Mouse (Mus musculus): Measurements from ENCODE around the gene Igsf11. TPM values are rescaled to one million over a fixed set of nuclear protein-coding genes. Genes with fewer than 3 reads are reported as not detected.

Gene Igsf11
- polyA plus RNA-seq (2015; fragmentation: Nextera tagmentation; extraction: Ambion mirVana): 0.56 and 0.63 TPM in 2 replicates

DNA sequence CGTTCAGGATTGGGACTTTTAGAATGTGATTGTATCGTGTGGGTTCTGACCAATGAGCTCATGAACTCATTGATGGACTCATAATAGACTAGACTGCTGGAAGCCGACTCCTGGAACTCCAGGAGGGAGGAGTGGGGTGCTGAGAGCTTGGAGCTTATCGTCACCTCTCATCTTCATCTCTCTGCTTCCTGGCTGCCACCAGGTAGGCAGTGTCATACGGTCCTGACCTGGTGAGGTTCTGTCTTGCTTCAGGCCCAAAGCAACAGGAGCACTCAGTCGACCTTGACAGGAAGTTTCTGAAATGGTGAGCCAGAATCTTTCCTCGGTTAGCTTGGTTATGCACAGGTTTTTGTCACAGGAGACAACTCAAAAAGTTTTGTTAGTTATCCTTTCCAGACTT lies at the start of gene Igsf11:
Gene Igsf11, plus strand, starts transcription at position 301 of the 400 bp plus-strand sequence.
- 84% methylated on average over 7 of the region's 7 CpGs for WGBS
- Histone ChIP-seq H3K4me3 (ENCODE audit: low read depth, low read length) (no peak within 1 kb of the TSS), H3K9me3 (ENCODE audit: control insufficient read depth, low read length) (no peaks in the 10 kb centered on the region), H3K27me3 (ENCODE audit: control insufficient read depth, insufficient read depth, low read length) (no peaks in the 10 kb centered on the region), H3K36me3 (ENCODE audit: control insufficient read depth, insufficient read depth, low read length) (no peaks in the 10 kb centered on the region), H3K4me2 (replicated peaks; ENCODE audit: low read depth) (no peak within 1 kb of the TSS), H3K4me1 (replicated peaks; ENCODE audit: control insufficient read depth, insufficient read depth) (no peaks in the 10 kb centered on the region), H3K27ac (replicated peaks) (no peak within 1 kb of the TSS), H3K9ac (ENCODE audit: low read length) (no peak within 1 kb of the TSS)
- TF ChIP-seq CTCF (IDR thresholded peaks at IDR 0.05; ENCODE audit: low read depth) (no peak), EP300 (optimal IDR thresholded peaks at IDR 0.05) (no peak)
- no peak for DNase-seq (ENCODE audit: low spot score)
- ATAC-seq (ENCODE audit: low FRiP score, low TSS enrichment): no peak

DNA sequence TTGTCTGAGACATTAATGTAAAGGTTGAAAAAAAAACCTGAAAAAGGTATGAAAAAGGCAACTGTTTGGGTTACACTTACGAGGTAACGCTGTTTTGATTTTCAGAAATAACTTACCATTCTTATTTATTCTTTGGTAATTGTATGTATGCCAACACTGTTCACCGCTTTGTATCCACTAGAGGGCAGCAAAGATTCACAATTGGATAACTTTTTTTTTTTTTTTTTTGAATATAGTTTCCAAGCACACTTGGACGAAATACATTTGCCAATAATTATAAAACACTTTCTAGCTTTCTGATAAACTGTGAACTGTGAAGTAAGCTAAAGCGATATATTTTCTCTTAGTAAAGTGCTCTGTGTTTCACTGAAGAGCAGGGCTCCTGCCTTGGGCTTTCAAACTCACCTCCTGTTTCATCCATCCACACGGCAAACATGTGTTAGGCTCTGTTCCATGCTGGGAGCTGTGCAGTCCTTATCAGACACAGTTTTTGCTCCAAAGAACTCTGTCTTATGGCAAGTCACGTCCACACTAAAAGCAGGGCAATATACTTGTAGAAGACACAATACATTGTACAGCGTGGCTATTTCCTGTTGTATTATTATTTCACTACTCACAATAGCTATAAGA lies 34.2 kb upstream of the Igsf11 start:
- Histone ChIP-seq H3K9ac (ENCODE audit: low read length) (no peak overlapping the region), H3K4me1 (replicated peaks; ENCODE audit: control insufficient read depth, insufficient read depth) (no peaks in the 10 kb centered on the region), H3K4me3 (ENCODE audit: low read depth, low read length) (no peak overlapping the region), H3K27me3 (ENCODE audit: control insufficient read depth, insufficient read depth, low read length) (no peaks in the 10 kb centered on the region), H3K36me3 (ENCODE audit: control insufficient read depth, insufficient read depth, low read length) (no peaks in the 10 kb centered on the region), H3K4me2 (replicated peaks; ENCODE audit: low read depth) (no peak overlapping the region), H3K27ac (replicated peaks) (no peak overlapping the region), H3K9me3 (ENCODE audit: control insufficient read depth, low read length) (no peaks in the 10 kb centered on the region)
- 22% methylated on average over 8 of the region's 8 CpGs for WGBS
- peak; percentile 82 for TF ChIP-seq CTCF (IDR thresholded peaks at IDR 0.05; ENCODE audit: low read depth)
- TF ChIP-seq EP300 (optimal IDR thresholded peaks at IDR 0.05): no peak
- DNase-seq (ENCODE audit: low spot score) (no peak), ATAC-seq (ENCODE audit: low FRiP score, low TSS enrichment) (no peak)

DNA sequence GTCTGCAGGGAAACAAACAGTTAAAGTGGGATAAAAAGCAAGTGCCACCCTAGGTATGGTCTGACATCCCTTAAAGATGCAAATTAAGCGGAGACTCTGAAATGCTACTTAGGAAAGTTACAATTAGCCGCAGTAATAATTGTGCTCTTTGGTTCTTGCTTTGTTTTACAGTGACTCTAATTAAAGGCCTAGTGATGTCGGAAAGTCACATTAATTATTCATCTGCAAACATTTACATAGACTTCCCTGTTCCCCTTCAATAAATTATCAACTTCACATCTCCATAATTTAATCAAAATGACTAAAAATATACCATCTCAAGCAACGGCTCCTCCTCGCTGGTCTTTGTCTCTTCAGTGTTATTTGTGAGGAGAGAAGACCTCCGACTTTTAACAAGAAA lies 31.9 kb upstream of the Igsf11 start:
- TF ChIP-seq EP300 (optimal IDR thresholded peaks at IDR 0.05) (no peak), CTCF (IDR thresholded peaks at IDR 0.05; ENCODE audit: low read depth) (no peak)
- Histone ChIP-seq H3K4me1 (replicated peaks; ENCODE audit: control insufficient read depth, insufficient read depth) (no peaks in the 10 kb centered on the region), H3K4me3 (ENCODE audit: low read depth, low read length) (no peak overlapping the region), H3K27ac (replicated peaks) (no peak overlapping the region), H3K4me2 (replicated peaks; ENCODE audit: low read depth) (no peak overlapping the region), H3K36me3 (ENCODE audit: control insufficient read depth, insufficient read depth, low read length) (no peaks in the 10 kb centered on the region), H3K9ac (ENCODE audit: low read length) (no peak overlapping the region), H3K27me3 (ENCODE audit: control insufficient read depth, insufficient read depth, low read length) (no peaks in the 10 kb centered on the region), H3K9me3 (ENCODE audit: control insufficient read depth, low read length) (no peaks in the 10 kb centered on the region)
- WGBS: 74% methylated on average over 6 of the region's 6 CpGs
- no peak for DNase-seq (ENCODE audit: low spot score)
- no peak for ATAC-seq (ENCODE audit: low FRiP score, low TSS enrichment)

DNA sequence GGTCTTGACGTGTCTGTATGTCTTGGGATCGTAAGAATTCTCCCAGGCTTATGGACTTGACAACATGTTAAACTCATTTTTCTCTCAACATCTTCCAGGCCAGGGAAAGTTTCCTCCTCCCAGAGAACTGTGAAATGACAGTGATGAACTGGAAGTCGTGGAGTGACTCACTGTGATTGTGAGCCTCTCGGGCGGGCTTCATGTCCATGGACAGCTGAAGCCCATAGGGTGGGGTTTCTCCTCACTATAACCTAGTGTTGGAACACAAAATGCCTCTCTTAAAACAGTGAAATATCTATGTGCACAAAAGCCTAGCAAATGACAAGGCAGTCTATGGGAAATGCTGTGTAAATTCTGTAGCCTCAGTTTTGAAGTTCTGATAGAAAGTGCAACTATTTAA lies 28.1 kb upstream of the Igsf11 start:
- TF ChIP-seq CTCF (IDR thresholded peaks at IDR 0.05; ENCODE audit: low read depth) (no peak), EP300 (optimal IDR thresholded peaks at IDR 0.05) (no peak)
- Histone ChIP-seq H3K9me3 (ENCODE audit: control insufficient read depth, low read length) (no peaks in the 10 kb centered on the region), H3K9ac (ENCODE audit: low read length) (no peak overlapping the region), H3K4me1 (replicated peaks; ENCODE audit: control insufficient read depth, insufficient read depth) (no peaks in the 10 kb centered on the region), H3K27ac (replicated peaks) (no peak overlapping the region), H3K36me3 (ENCODE audit: control insufficient read depth, insufficient read depth, low read length) (no peaks in the 10 kb centered on the region), H3K4me3 (ENCODE audit: low read depth, low read length) (no peak overlapping the region), H3K27me3 (ENCODE audit: control insufficient read depth, insufficient read depth, low read length) (no peaks in the 10 kb centered on the region), H3K4me2 (replicated peaks; ENCODE audit: low read depth) (no peak overlapping the region)
- ATAC-seq (ENCODE audit: low FRiP score, low TSS enrichment): no peak
- no peak for DNase-seq (ENCODE audit: low spot score)
- WGBS: 50% methylated on average over 5 of the region's 5 CpGs

DNA sequence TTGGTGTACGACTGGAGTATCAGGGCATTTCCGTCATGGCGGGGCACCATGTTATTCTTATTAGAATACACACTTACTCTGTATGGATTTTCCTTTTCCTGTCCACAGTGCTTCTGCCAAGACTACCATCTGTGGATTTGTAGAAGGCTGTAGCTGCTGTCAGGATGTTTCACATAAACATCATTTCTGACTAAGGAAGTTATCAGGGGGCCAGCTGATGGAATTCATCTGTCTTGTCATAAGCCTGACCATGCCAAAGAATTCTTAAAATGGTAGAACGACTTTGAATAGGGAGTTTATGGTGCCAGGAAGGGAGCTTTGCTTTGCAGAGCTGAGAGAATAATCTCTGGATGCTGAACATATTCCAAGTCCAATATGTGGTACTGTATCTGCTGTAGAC lies 19.2 kb upstream of the Igsf11 start:
- TF ChIP-seq EP300 (optimal IDR thresholded peaks at IDR 0.05): no peak
- TF ChIP-seq CTCF (IDR thresholded peaks at IDR 0.05; ENCODE audit: low read depth): no peak
- H3K4me2 ChIP-seq (replicated peaks; ENCODE audit: low read depth): no peak overlapping the region
- DNase-seq (ENCODE audit: low spot score) (no peak), ATAC-seq (ENCODE audit: low FRiP score, low TSS enrichment) (no peak)
- WGBS: 58% methylated on average over 4 of the region's 4 CpGs
- H3K27ac ChIP-seq (replicated peaks): no peak overlapping the region
- H3K4me3 ChIP-seq (ENCODE audit: low read depth, low read length): no peak overlapping the region
- H3K36me3 ChIP-seq (ENCODE audit: control insufficient read depth, insufficient read depth, low read length): no peaks in the 10 kb centered on the region
- H3K9ac ChIP-seq (ENCODE audit: low read length): no peak overlapping the region
- H3K4me1 ChIP-seq (replicated peaks; ENCODE audit: control insufficient read depth, insufficient read depth): no peaks in the 10 kb centered on the region
- H3K9me3 ChIP-seq (ENCODE audit: control insufficient read depth, low read length): no peaks in the 10 kb centered on the region
- H3K27me3 ChIP-seq (ENCODE audit: control insufficient read depth, insufficient read depth, low read length): no peaks in the 10 kb centered on the region

DNA sequence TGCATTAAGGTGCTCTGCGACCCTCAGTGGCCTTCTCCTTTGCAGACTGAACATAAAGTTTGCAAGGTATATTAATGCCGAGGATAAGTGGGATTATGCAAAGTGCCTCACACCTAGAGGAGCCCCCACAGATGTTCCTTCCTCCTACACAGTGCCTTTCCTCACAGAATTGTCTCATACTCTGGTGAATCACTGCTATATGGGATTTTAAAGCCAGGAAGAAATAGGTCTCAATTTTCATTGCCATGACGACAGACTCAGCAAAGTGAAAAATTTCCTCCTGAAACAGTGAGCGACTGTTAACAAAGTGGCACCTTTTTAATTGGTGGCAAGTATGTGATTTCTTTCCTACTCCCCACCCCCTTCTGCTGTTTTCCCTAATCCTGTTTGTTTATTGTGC lies 18.0 kb upstream of the Igsf11 start:
- WGBS: 24% methylated on average over 4 of the region's 4 CpGs

More for the DNA sequence above, 18.0 kb upstream of the Igsf11 start:
- Histone ChIP-seq H3K9ac (ENCODE audit: low read length) (no peak overlapping the region), H3K27ac (replicated peaks) (no peak overlapping the region), H3K4me3 (ENCODE audit: low read depth, low read length) (no peak overlapping the region), H3K36me3 (ENCODE audit: control insufficient read depth, insufficient read depth, low read length) (no peaks in the 10 kb centered on the region), H3K9me3 (ENCODE audit: control insufficient read depth, low read length) (no peaks in the 10 kb centered on the region), H3K27me3 (ENCODE audit: control insufficient read depth, insufficient read depth, low read length) (no peaks in the 10 kb centered on the region), H3K4me2 (replicated peaks; ENCODE audit: low read depth) (no peak overlapping the region), H3K4me1 (replicated peaks; ENCODE audit: control insufficient read depth, insufficient read depth) (no peaks in the 10 kb centered on the region)
- no peak for DNase-seq (ENCODE audit: low spot score)
- TF ChIP-seq CTCF (IDR thresholded peaks at IDR 0.05; ENCODE audit: low read depth): no peak
- TF ChIP-seq EP300 (optimal IDR thresholded peaks at IDR 0.05): no peak
- no peak for ATAC-seq (ENCODE audit: low FRiP score, low TSS enrichment)
